Mouse (Mus musculus): ENCODE results near the gene Dmbt1.

DNA sequence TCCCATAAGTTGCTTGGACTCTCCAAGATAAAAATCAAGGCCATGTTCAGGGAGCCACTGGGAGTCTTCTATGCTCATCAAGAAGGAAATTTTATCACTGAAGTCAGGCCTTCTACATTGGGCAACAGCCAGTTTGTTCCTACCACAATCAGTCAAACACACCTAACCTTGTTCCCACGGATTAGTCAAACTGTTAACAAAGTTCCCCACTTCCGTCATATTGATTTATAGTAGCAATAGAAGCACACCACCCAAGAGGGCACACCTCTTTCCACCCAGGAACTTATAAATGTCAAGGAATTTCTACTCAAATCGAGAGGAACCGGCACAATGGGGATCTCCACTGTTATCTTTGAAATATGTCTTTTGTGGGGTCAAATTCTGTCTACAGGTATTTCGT lies at the start of gene Dmbt1:
- TF ChIP-seq CTCF (IDR thresholded peaks at IDR 0.05; ENCODE audit: control insufficient read depth, insufficient read depth, insufficient read length) (no peak), USF1 (IDR thresholded peaks at IDR 0.05; ENCODE audit: low read depth) (no peak), MYOG (IDR thresholded peaks at IDR 0.05; ENCODE audit: control insufficient read depth, extremely low read depth, insufficient read length) (no peak), MAX (IDR thresholded peaks at IDR 0.05) (no peak), MYOD1 (IDR thresholded peaks at IDR 0.05; ENCODE audit: control insufficient read depth, insufficient read length, low read depth) (no peak)

All from C2C12 (cell line).